Mouse (Mus musculus) urinary bladder, postnatal 4 days (tissue): ENCODE results near the gene Nup153.

Source experiments
- DNase-seq, 2 experiments: peaks; one replicate each; pipeline ENCODE4 v3.0.0; 2021 to 2022; ENCODE audit warnings: low spot score in 2 of 2

Nup153 gene

DNA sequence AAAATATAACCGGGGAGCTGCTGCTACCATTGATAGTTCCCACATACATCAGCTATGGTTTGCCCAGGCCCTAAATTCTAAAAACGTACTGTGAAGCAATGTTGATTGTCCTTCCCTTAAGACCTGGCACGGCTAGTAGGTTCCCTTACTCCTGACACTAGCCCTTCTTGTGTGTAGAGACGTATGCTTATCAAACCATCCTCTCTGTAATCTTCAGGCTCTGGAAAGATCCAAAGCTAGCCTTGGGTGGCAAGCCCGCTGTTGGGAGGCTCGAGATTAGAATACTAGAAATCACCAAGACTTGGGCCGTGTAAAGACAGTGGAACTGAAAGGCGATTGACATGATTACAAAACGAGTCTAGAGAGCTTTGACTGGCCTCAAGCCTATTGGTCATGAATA, 57.2 kb downstream of the Nup153 start:
- DNase-seq: no peak

DNA sequence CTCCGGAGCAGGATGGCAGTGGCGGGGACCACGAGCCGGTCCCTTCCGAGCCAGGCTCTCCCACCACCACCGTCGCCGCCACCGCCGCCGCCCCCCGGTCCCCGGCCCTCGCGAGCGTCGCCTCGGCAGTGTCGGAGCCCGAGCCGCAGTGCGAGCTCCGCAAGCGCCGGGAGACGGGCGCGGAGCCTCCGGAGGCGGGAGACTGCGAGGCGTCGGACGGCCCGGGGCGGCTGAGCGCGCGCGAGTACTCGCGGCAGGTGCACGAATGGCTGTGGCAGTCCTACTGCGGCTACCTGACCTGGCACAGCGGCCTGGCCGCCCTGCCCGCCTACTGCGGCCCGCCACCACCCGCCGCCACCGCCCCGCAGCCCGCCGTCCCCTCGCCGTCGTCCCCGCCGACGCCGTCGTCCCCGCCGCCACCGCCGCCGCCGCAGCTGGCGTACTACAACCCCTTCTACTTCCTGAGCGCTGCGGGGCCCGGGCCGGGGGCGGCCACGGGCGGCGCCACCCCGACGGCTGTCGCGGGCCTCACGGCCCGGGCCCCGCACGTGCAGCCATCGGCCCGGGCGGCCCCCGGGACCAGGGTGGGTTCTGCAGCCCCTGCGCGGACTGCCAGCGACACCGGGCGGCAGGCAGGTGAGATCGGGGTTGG, 58.0 kb downstream of the Nup153 start:
- DNase-seq: no peak

GRCm38 (mm10) chr13:46669048-46669619, 58.6 kb downstream of the Nup153 start, which contains the start of gene Fam8a1:
Gene Fam8a1 (plus strand): TSS chr13:46669522.
- DNase-seq: peak; percentile 88 to 90

GRCm38 (mm10) chr13:46663461-46663964, 64.2 kb downstream of the Nup153 start:
- no peak for DNase-seq

DNA sequence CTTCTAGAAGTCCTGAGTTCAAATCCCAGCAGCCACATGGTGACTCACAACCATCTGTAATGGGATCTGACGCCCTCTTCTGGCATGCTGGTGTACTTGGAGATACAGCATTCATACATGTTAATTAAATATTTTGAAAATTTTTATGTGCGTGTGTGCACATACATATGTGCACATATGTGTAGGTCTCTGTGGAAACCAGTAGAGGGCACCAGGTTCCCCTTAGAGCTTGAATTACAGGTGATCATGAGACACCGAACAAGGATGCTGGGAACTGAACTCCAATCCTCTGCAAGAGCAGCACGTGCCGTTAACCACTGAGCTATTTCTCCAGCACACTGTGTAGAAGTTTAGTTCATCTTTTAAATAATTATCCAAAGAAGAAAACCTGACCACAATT, 68.5 kb downstream of the Nup153 start:
- no peak for DNase-seq

DNA sequence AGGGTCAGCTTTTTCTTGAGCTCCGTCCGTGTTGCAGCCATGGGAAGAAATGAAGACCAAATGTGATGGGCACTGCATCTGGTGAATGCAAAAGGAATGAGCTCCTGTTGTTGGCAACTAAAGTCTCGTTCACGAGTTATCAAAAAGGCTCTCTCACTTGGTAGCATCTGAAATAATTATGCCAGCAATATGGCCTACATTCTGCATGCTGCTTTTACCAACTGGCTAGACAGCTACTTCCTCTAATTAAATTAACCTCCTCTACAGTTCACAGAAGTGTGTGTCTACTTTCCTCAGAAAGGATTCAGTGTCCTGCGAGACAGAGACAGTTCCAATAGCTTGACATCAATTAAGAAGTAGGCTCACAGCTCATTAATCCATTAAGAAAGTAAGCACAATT, 73.2 kb downstream of the Nup153 start:
- no peak for DNase-seq

DNA sequence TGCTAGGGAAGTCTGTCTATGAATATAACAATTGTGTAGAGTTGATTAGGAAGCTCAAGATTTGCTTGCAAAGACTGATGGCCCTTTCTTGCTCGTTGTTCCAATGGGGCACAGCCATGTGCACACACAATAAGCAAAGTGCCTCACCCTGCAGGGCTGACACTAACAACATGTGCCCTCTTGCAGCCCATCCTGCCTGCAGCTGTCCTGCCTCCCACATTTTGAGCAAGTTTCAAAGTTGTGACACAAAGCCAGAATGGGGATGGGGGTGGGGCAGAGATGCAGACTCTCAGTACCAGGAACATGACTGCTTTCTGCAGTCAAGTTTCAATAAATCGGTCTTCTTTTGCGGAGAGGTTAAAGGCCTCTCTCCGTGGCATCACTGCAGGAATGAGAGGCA, 74.1 kb downstream of the Nup153 start:
- DNase-seq: no peak

GRCm38 (mm10) chr13:46652671-46653070, 75.1 kb downstream of the Nup153 start:
- no peak for DNase-seq

DNA sequence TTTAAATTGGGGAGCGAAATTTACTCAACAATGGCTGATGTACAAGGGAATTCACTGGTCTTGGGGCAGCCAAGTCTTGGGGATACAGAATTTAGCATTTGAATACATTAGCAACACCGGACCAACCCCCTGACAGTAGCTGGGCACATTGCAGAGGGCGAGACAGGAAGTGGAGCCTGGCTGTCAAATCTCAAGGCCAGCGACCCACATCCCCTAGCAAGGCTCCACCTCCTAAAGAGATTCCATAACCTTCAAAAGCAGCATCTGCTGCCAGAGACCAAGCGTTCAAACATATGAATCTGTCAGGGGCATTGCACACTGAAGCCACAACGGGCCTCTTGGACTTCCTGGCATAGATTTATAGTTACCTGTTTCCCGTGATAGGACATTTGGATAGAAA, 75.9 kb downstream of the Nup153 start:
- DNase-seq: no peak

GRCm38 (mm10) chr13:46645476-46645875, 82.3 kb downstream of the Nup153 start:
- no peak for DNase-seq

GRCm38 (mm10) chr13:46644175-46644574, 83.6 kb downstream of the Nup153 start:
- DNase-seq: no peak

DNA sequence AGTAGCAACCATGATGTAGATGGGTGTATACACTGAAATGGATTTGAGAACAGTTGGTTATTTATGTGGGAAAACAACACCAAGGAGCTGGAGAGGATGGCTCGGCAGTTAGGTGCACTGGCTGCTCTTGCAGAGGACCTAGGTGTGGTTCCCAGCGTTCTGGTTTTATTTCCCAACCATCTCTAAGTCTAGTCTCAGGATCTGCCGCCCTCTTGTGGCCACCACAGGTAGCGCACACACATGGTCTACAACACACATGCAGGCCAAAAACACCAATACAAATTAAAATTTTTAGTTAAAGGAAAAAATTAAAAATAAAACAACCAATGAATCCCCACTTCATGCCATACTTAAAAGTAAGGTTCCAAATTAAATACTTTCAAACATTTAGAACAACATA, 85.4 kb downstream of the Nup153 start:
- no peak for DNase-seq

- DNase-seq: no peak
Measured at GRCm38 (mm10) chr13:46640608-46641468, 86.9 kb downstream of the Nup153 start.

DNA sequence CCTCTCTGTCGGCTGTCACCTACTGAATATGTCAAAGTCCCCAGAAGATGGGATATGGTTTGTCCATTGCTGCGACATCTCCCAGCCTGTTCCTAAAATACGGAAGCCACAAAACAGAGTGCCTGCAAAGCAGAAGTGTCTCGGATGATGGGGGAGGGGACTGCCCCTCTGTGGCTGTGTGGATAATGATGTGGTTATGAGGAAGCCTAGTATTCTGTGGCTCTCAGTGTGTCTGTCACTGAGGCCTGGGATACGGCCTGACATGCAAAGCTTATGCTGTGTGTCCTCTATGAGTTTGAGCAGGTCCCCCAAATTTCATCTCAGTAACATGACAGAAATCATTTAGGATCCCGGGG, 93.6 kb downstream of the Nup153 start:
- no peak for DNase-seq

- DNase-seq: no peak
Measured at GRCm38 (mm10) chr13:46633320-46634132, 94.2 kb downstream of the Nup153 start.

DNA sequence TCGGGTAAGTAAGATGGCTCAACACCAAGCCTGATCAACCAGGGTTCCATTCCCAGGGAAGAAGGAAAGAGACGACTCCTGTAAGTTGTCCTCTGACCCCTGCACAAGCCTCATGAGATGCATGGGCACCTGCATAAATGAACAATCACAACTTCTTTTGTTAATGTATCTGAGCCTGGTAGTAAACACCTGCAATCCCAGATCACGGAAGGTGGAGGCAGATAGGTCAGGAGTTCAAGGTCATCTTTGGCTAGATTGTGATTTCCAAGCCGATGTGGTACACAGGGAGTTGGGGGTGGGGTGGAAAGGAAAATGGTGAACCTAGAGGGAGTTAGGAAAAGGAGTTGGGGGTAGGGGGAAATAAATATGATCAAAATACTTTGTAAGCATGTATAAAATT, 94.9 kb downstream of the Nup153 start:
- DNase-seq: no peak
